Comparison of ENCODE assay signal across 26 mouse cellular contexts in the genomic region with DNA sequence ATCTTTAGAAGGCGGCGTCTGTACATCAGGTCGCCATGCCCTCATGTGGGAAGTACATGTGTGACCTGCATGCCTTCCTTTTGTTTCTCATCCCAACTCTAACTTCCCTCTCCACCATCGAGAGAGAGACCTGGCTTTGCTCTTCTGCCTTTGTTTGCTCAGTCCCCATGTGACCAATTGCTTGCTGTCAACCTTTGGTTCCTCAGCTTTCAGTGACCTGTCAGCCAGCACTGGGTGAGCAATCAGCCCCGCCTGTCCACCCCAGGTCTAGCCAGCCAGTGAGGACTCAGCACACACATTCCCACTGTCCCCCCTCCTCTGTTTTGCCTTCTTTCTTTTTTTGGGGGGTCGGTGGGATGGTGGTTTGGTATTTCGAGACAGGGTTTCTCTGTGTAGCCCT. TPM values are rescaled to one million over a fixed set of nuclear protein-coding genes. Genes with fewer than 3 reads are reported as not detected.
A peak's percentile ranks its signal among the peaks of the same experiment; 100 is the strongest.
DNase-seq lines count a peak whose midpoint lies in the region; ATAC-seq lines count a peak whose summit lies in the region.
"Had no signal": no experiment of that assay in that cellular context is flagged by ENCODE, and none has a peak within 500 bp of the region (broad histone marks: within the 10 kb centered on the region; RNA-seq: fewer than 3 reads in every experiment).

No protein-coding gene starts in this region.

- 92% methylated on average over 7 of the region's 7 CpGs for WGBS in midbrain, embryonic 11.5 days
- 90% methylated on average over 7 of the region's 7 CpGs for WGBS in midbrain, embryonic 10.5 days
- WGBS in liver, embryonic 11.5 days, result 81% methylated on average over 7 of the region's 7 CpGs

- DNase-seq in midbrain, embryonic 11.5 days (ENCODE audit: low spot score, missing footprints), result peak; percentile 61
- DNase-seq in midbrain, embryonic 10.5 days (ENCODE audit: low spot score), result no peak
- DNase-seq in liver, embryonic 11.5 days (ENCODE audit: low spot score), result no peak
- no peak for DNase-seq in spleen, adult 12 weeks (ENCODE audit: low spot score)
- no peak for DNase-seq in cerebellum, postnatal 4 days (ENCODE audit: low spot score in 2 of 2)
- no peak for DNase-seq in adrenal gland, postnatal 36 days
- DNase-seq: cerebellum, adult 9-11 months; embryo, embryonic 11 days; gastrocnemius, postnatal 36 days; left cerebral cortex, postnatal 4 days; lung, adult 2 months; right cerebral cortex, postnatal 25 days; thymus, postnatal 36 days had no signal

- no peak overlapping the region for H3K4me2 ChIP-seq in midbrain, embryonic 11.5 days
- no peak overlapping the region for H3K4me2 ChIP-seq in liver, embryonic 11.5 days
- H3K4me2 ChIP-seq: hindbrain, embryonic 12.5 days had no signal

- no peak overlapping the region for H3K9ac ChIP-seq in midbrain, embryonic 11.5 days (ENCODE audit: low read length)
- no peak overlapping the region for H3K9ac ChIP-seq in liver, embryonic 11.5 days (ENCODE audit: low read depth, low read length)
- H3K9ac ChIP-seq: hindbrain, embryonic 12.5 days had no signal

- no peak overlapping the region for H3K4me3 ChIP-seq in midbrain, embryonic 11.5 days (ENCODE audit: low read depth, low read length)
- no peak overlapping the region for H3K4me3 ChIP-seq in midbrain, embryonic 10.5 days
- H3K4me3 ChIP-seq in liver, embryonic 11.5 days (ENCODE audit: low read depth, low read length), result no peak overlapping the region
- H3K4me3 ChIP-seq: hindbrain, embryonic 12.5 days; layer of hippocampus, adult 2 months; left cerebral cortex, adult 2 months; megakaryocyte, embryonic 14.5 days had no signal

- no peaks in the 10 kb centered on the region for H3K27me3 ChIP-seq in midbrain, embryonic 11.5 days (ENCODE audit: control insufficient read depth, insufficient read depth, low read length)
- no peaks in the 10 kb centered on the region for H3K27me3 ChIP-seq in midbrain, embryonic 10.5 days (ENCODE audit: low read depth, poor library complexity, severe bottlenecking)
- no peaks in the 10 kb centered on the region for H3K27me3 ChIP-seq in liver, embryonic 11.5 days (replicated peaks; ENCODE audit: control insufficient read depth, insufficient read depth, low read length)
- H3K27me3 ChIP-seq: hindbrain, embryonic 12.5 days; megakaryocyte, embryonic 14.5 days had no signal

- ATAC-seq in midbrain, embryonic 11.5 days (ENCODE audit: low FRiP score), result no peak
- ATAC-seq in liver, embryonic 11.5 days (replicated peaks; ENCODE audit: low FRiP score), result peak; percentile 79
- ATAC-seq in megakaryocyte-erythroid progenitor cell, adult 5-6 weeks (replicated peaks; ENCODE audit: low FRiP score, low TSS enrichment, poor library complexity, severe bottlenecking), result 0 out of 2 replicates have a peak, but pooled peaks have one; percentile 30
- ATAC-seq: forebrain, embryonic 16.5 days; inflammation-experienced regulatory T-cells, adult 6 months had no signal

- no peak overlapping the region for H3K27ac ChIP-seq in midbrain, embryonic 11.5 days (ENCODE audit: low read depth, low read length)
- no peak overlapping the region for H3K27ac ChIP-seq in midbrain, embryonic 10.5 days (replicated peaks)
- no peak overlapping the region for H3K27ac ChIP-seq in liver, embryonic 11.5 days (ENCODE audit: low read depth, low read length)
- H3K27ac ChIP-seq: hindbrain, embryonic 12.5 days; kidney, postnatal 0 days; layer of hippocampus, adult 2 months; left cerebral cortex, adult 2 months had no signal

- H3K36me3 ChIP-seq in midbrain, embryonic 11.5 days (ENCODE audit: control insufficient read depth, insufficient read depth, low read length), result no peaks in the 10 kb centered on the region
- peaks cover 2% of the 10 kb centered on the region; the same call in 1 of the 2 replicates for H3K36me3 ChIP-seq in midbrain, embryonic 10.5 days
- no peaks in the 10 kb centered on the region for H3K36me3 ChIP-seq in liver, embryonic 11.5 days (ENCODE audit: control insufficient read depth, insufficient read depth, low read length)
- H3K36me3 ChIP-seq: hindbrain, embryonic 12.5 days had no signal

- H3K4me1 ChIP-seq in midbrain, embryonic 11.5 days (ENCODE audit: control insufficient read depth, insufficient read depth, low read length), result no peaks in the 10 kb centered on the region
- H3K4me1 ChIP-seq in midbrain, embryonic 10.5 days, result no peaks in the 10 kb centered on the region
- H3K4me1 ChIP-seq in liver, embryonic 11.5 days (replicated peaks; ENCODE audit: control insufficient read depth, insufficient read depth, low read length), result no peaks in the 10 kb centered on the region
- H3K4me1 ChIP-seq: hindbrain, embryonic 12.5 days had no signal

- no peaks in the 10 kb centered on the region for H3K9me3 ChIP-seq in midbrain, embryonic 11.5 days (ENCODE audit: control insufficient read depth, low read length)
- H3K9me3 ChIP-seq in midbrain, embryonic 10.5 days (replicated peaks), result no peaks in the 10 kb centered on the region
- H3K9me3 ChIP-seq in liver, embryonic 11.5 days (ENCODE audit: control insufficient read depth, low read length), result no peaks in the 10 kb centered on the region
- H3K9me3 ChIP-seq: hindbrain, embryonic 12.5 days; megakaryocyte, embryonic 14.5 days had no signal

RNA-seq across cellular contexts. Expression of a gene that starts 29.7 kb away (rescaled TPM):
- polyA plus RNA-seq in midbrain, embryonic 11.5 days (2014; fragmentation: Nextera tagmentation; extraction: Ambion mirVana), result 80.0 and 88.9 TPM in 2 replicates
- polyA plus RNA-seq in midbrain, embryonic 10.5 days (2016; fragmentation: Nextera tagmentation; extraction: Ambion mirVana), result 110 and 117 TPM in 2 replicates
- polyA plus RNA-seq in liver, embryonic 11.5 days (2014; fragmentation: Nextera tagmentation; extraction: Ambion mirVana), result 107 and 117 TPM in 2 replicates
- total RNA-seq in megakaryocyte-erythroid progenitor cell, adult 5-6 weeks (2014; fragmentation: Nextera tagmentation), result 65.7 and 94.3 TPM in 2 replicates
- total RNA-seq in megakaryocyte-erythroid progenitor cell, adult 5-6 weeks (2017), result 80.6 and 188 TPM in 2 replicates
- total RNA-seq in adrenal gland, postnatal 36 days (2021), result 100 to 1,000 TPM; 136 to 148 TPM

RNA-seq across cellular contexts. Expression of a gene that starts 55.5 kb away (rescaled TPM):
- polyA plus RNA-seq in midbrain, embryonic 11.5 days (2014; fragmentation: Nextera tagmentation; extraction: Ambion mirVana), result not detected in 2 replicates
- polyA plus RNA-seq in midbrain, embryonic 10.5 days (2016; fragmentation: Nextera tagmentation; extraction: Ambion mirVana), result 0.21 TPM in 1 of 2 replicates, not detected in the other
- polyA plus RNA-seq in liver, embryonic 11.5 days (2014; fragmentation: Nextera tagmentation; extraction: Ambion mirVana), result 0.26 TPM in 1 of 2 replicates, not detected in the other
- not detected in 2 replicates for total RNA-seq in megakaryocyte-erythroid progenitor cell, adult 5-6 weeks (2014; fragmentation: Nextera tagmentation)
- total RNA-seq in megakaryocyte-erythroid progenitor cell, adult 5-6 weeks (2017), result not detected in 2 replicates
- total RNA-seq in adrenal gland, postnatal 36 days (2021), result not detected
- total RNA-seq: adrenal gland, adult 18-20 months; gastrocnemius, postnatal 36 days; layer of hippocampus, adult 2 months; left cerebral cortex, adult 2 months; left cerebral cortex, postnatal 4 days; midbrain, postnatal 0 days; neutrophil, adult 5-6 weeks had no signal
- polyA plus RNA-seq: embryonic facial prominence, embryonic 14.5 days; heart, postnatal 0 days; hindbrain, embryonic 12.5 days; inflammation-experienced regulatory T-cells, adult 6 months; kidney, postnatal 0 days; lung, adult 2 months had no signal
